Comparison of ENCODE assay signal across 13 mouse cellular contexts in the genomic region with DNA sequence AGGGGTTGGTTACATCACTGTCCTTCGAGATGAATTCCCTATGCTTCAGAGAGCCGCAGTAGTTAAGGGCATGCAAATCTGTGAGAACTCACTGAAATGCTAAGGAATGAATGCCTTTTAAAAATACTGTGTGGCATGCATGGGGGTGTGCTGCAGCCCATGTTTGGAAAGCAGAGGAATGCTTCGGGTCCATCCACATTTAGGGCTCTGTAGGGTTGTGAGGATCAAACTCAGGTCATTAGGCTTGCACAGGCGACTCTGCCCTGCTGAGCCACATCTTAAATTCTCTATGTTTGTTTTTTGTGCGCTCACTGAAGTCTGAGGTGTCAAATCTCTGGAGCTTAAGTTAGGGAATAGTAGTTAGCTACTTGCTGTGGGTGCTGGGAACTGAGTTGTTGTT. TPM values are rescaled to one million over a fixed set of nuclear protein-coding genes. Genes with fewer than 3 reads are reported as not detected.
A peak's percentile ranks its signal among the peaks of the same experiment; 100 is the strongest.
DNase-seq lines count a peak whose midpoint lies in the region; ATAC-seq and TF ChIP-seq lines count a peak whose summit lies in the region.
"Had no signal": no experiment of that assay in that cellular context is flagged by ENCODE, and none has a peak within 500 bp of the region (broad histone marks: within the 10 kb centered on the region; RNA-seq: fewer than 3 reads in every experiment).

No protein-coding gene starts in this region.

- 67% methylated on average over 5 of the region's 5 CpGs for WGBS in hindbrain, postnatal 0 days
- WGBS in hindbrain, embryonic 11.5 days: 80% methylated on average over 5 of the region's 5 CpGs
- WGBS in neural tube, embryonic 12.5 days: 77% methylated on average over 5 of the region's 5 CpGs

- no peaks in the 10 kb centered on the region for H3K36me3 ChIP-seq in hindbrain, postnatal 0 days (ENCODE audit: insufficient read depth, low read length)
- H3K36me3 ChIP-seq in hindbrain, embryonic 11.5 days (ENCODE audit: control insufficient read depth, insufficient read depth, low read length): no peaks in the 10 kb centered on the region
- peaks cover 12% of the 10 kb centered on the region; the same call in 1 of the 2 replicates for H3K36me3 ChIP-seq in neural tube, embryonic 12.5 days

- no peaks in the 10 kb centered on the region for H3K9me3 ChIP-seq in hindbrain, postnatal 0 days (ENCODE audit: low read length)
- no peaks in the 10 kb centered on the region for H3K9me3 ChIP-seq in hindbrain, embryonic 11.5 days (ENCODE audit: control insufficient read depth, low read length)
- H3K9me3 ChIP-seq in neural tube, embryonic 12.5 days: no peaks in the 10 kb centered on the region
- H3K9me3 ChIP-seq: forebrain, embryonic 12.5 days; limb, embryonic 15.5 days; megakaryocyte, embryonic 14.5 days had no signal

- no peak overlapping the region for H3K9ac ChIP-seq in hindbrain, postnatal 0 days (replicated peaks; ENCODE audit: low read length)
- H3K9ac ChIP-seq in hindbrain, embryonic 11.5 days (ENCODE audit: low read depth, low read length): no peak overlapping the region
- 0 out of 2 replicates have a peak overlapping the region, but pooled peaks have one; percentile 26 for H3K9ac ChIP-seq in neural tube, embryonic 12.5 days
- H3K9ac ChIP-seq: forebrain, embryonic 12.5 days; limb, embryonic 15.5 days had no signal

- no peak for DNase-seq in gastrocnemius, adult 2 months
- no peak for DNase-seq in gastrocnemius, adult 18-20 months (ENCODE audit: low spot score)
- no peak for DNase-seq in hindbrain, postnatal 0 days (ENCODE audit: low spot score)
- DNase-seq in hindbrain, embryonic 11.5 days (ENCODE audit: low spot score): no peak
- DNase-seq in neural tube, embryonic 10.5 days (ENCODE audit: extremely low spot score, low spot score): no peak
- no peak for DNase-seq in thymus, adult 18-20 months
- no peak for DNase-seq in left cerebral cortex, postnatal 10 days (ENCODE audit: extremely low spot score in 1 of 2, low spot score in 2 of 2)
- DNase-seq: cerebellum, adult 11-12 months; right cerebral cortex, postnatal 25 days had no signal

- no peaks in the 10 kb centered on the region for H3K27me3 ChIP-seq in hindbrain, postnatal 0 days (ENCODE audit: insufficient read depth, low read length)
- no peaks in the 10 kb centered on the region for H3K27me3 ChIP-seq in hindbrain, embryonic 11.5 days (ENCODE audit: control insufficient read depth, insufficient read depth, low read length)
- H3K27me3 ChIP-seq in neural tube, embryonic 12.5 days (replicated peaks): no peaks in the 10 kb centered on the region
- H3K27me3 ChIP-seq: forebrain, embryonic 12.5 days; limb, embryonic 15.5 days; megakaryocyte, embryonic 14.5 days had no signal

- H3K27ac ChIP-seq in gastrocnemius, adult 2 months: 0 out of 2 replicates have a peak overlapping the region, but pooled peaks have one; percentile 44
- H3K27ac ChIP-seq in hindbrain, postnatal 0 days: no peak overlapping the region
- no peak overlapping the region for H3K27ac ChIP-seq in hindbrain, embryonic 11.5 days (ENCODE audit: low read depth, low read length)
- no peak overlapping the region for H3K27ac ChIP-seq in neural tube, embryonic 12.5 days
- H3K27ac ChIP-seq: forebrain, embryonic 12.5 days had no signal

- TF ChIP-seq CTCF in gastrocnemius, adult 2 months (IDR thresholded peaks at IDR 0.05): no peak
- TF ChIP-seq CTCF in hindbrain, postnatal 0 days (IDR thresholded peaks at IDR 0.05; ENCODE audit: low read depth): no peak

- intact Hi-C loops in gastrocnemius, adult 2 months (cut with DNase I): no loop called here
- intact Hi-C loops in left cerebral cortex, postnatal 10 days (cut with DNase I): no loop called here

- H3K4me2 ChIP-seq in hindbrain, postnatal 0 days (ENCODE audit: low read depth, low read length): peak overlapping the region; percentile 25; the same call in 1 of the 2 replicates
- no peak overlapping the region for H3K4me2 ChIP-seq in hindbrain, embryonic 11.5 days (replicated peaks; ENCODE audit: low read depth, low read length)
- H3K4me2 ChIP-seq in neural tube, embryonic 12.5 days (replicated peaks): peak overlapping the region; percentile 20
- H3K4me2 ChIP-seq: forebrain, embryonic 12.5 days; limb, embryonic 15.5 days had no signal

- ATAC-seq in hindbrain, postnatal 0 days: no peak
- no peak for ATAC-seq in hindbrain, embryonic 11.5 days (ENCODE audit: low FRiP score)
- no peak for ATAC-seq in neural tube, embryonic 12.5 days (ENCODE audit: low FRiP score, low read depth)

- H3K4me3 ChIP-seq in gastrocnemius, adult 2 months: peak overlapping the region; percentile 9; the same call in 1 of the 2 replicates
- no peak overlapping the region; the same call in 1 of the 2 replicates for H3K4me3 ChIP-seq in hindbrain, postnatal 0 days (ENCODE audit: low read length)
- no peak overlapping the region for H3K4me3 ChIP-seq in hindbrain, embryonic 11.5 days (ENCODE audit: low read depth, low read length)
- no peak overlapping the region for H3K4me3 ChIP-seq in neural tube, embryonic 12.5 days
- H3K4me3 ChIP-seq: forebrain, embryonic 12.5 days; limb, embryonic 15.5 days had no signal

- peaks cover 24% of the 10 kb centered on the region for H3K4me1 ChIP-seq in hindbrain, postnatal 0 days (ENCODE audit: insufficient read depth, low read length)
- H3K4me1 ChIP-seq in hindbrain, embryonic 11.5 days (replicated peaks; ENCODE audit: control insufficient read depth, insufficient read depth, low read length): peaks cover 4% of the 10 kb centered on the region; the same call in 1 of the 2 replicates
- H3K4me1 ChIP-seq in neural tube, embryonic 12.5 days: peaks cover 30% of the 10 kb centered on the region

RNA-seq across cellular contexts. Expression of a gene that starts 3.2 kb away (rescaled TPM):
- total RNA-seq in gastrocnemius, adult 2 months (2021): 1 to 10 TPM; 4.9 to 7.1 TPM
- 1 to 10 TPM; 4.4 to 5.2 TPM for total RNA-seq in gastrocnemius, adult 18-20 months (2021)
- 18.0 and 19.5 TPM in 2 replicates for total RNA-seq in hindbrain, postnatal 0 days (2014; rRNA removed)
- polyA plus RNA-seq in hindbrain, postnatal 0 days (2015; fragmentation: Nextera tagmentation; extraction: Ambion mirVana): 11.8 and 13.5 TPM in 2 replicates
- 20.2 and 23.1 TPM in 2 replicates for polyA plus RNA-seq in hindbrain, embryonic 11.5 days (2014; fragmentation: Nextera tagmentation; extraction: Ambion mirVana)
- polyA plus RNA-seq in neural tube, embryonic 12.5 days (2016; fragmentation: Nextera tagmentation; extraction: Ambion mirVana): 19.6 and 20.1 TPM in 2 replicates
- 1 to 10 TPM; 9.3 to 9.4 TPM for total RNA-seq in left cerebral cortex, postnatal 10 days (2021)

RNA-seq across cellular contexts. Expression of a gene that starts 41.1 kb away (rescaled TPM):
- 10 to 100 TPM; 31.8 to 55.6 TPM for total RNA-seq in gastrocnemius, adult 2 months (2021)
- 10 to 100 TPM; 32.3 to 35.2 TPM for total RNA-seq in gastrocnemius, adult 18-20 months (2021)
- total RNA-seq in hindbrain, postnatal 0 days (2014; rRNA removed): 24.7 and 56.8 TPM in 2 replicates
- polyA plus RNA-seq in hindbrain, postnatal 0 days (2015; fragmentation: Nextera tagmentation; extraction: Ambion mirVana): 25.6 and 30.0 TPM in 2 replicates
- polyA plus RNA-seq in hindbrain, embryonic 11.5 days (2014; fragmentation: Nextera tagmentation; extraction: Ambion mirVana): 49.0 and 51.9 TPM in 2 replicates
- polyA plus RNA-seq in neural tube, embryonic 12.5 days (2016; fragmentation: Nextera tagmentation; extraction: Ambion mirVana): 48.9 and 49.4 TPM in 2 replicates
- 10 to 100 TPM; 31.6 to 34.6 TPM for total RNA-seq in left cerebral cortex, postnatal 10 days (2021)

RNA-seq across cellular contexts. Expression of a gene that starts 41.2 kb away (rescaled TPM):
- total RNA-seq in gastrocnemius, adult 2 months (2021): 10 to 100 TPM; 15.5 to 15.6 TPM
- total RNA-seq in gastrocnemius, adult 18-20 months (2021): 10 to 100 TPM; 15.2 to 16.1 TPM
- 8.3 and 10.8 TPM in 2 replicates for total RNA-seq in hindbrain, postnatal 0 days (2014; rRNA removed)
- polyA plus RNA-seq in hindbrain, postnatal 0 days (2015; fragmentation: Nextera tagmentation; extraction: Ambion mirVana): 6.6 and 7.7 TPM in 2 replicates
- 27.6 and 27.7 TPM in 2 replicates for polyA plus RNA-seq in hindbrain, embryonic 11.5 days (2014; fragmentation: Nextera tagmentation; extraction: Ambion mirVana)
- polyA plus RNA-seq in neural tube, embryonic 12.5 days (2016; fragmentation: Nextera tagmentation; extraction: Ambion mirVana): 20.5 and 21.2 TPM in 2 replicates
- 10 to 100 TPM; 10.6 to 12.3 TPM for total RNA-seq in left cerebral cortex, postnatal 10 days (2021)
